Mouse (Mus musculus) embryo, embryonic 9.5 days (tissue): ENCODE measurements around the gene Gabra5.

Source experiments
- DNase-seq: peaks from one replicate; pipeline ENCODE4 v3.0.0-alpha.2; 2017; ENCODE audit errors: extremely low spot score

Gabra5 gene

GRCm38 (mm10) chr7:57509681-57510141 lies at the start of gene Gabra5:
Gene Gabra5, minus strand, starts transcription at chr7:57510059.
- DNase-seq: peak; percentile 74

- DNase-seq: peak; percentile 19
Observed at GRCm38 (mm10) chr7:57538565-57538964, 28.7 kb upstream of the Gabra5 start.

- DNase-seq: no peak
Observed at GRCm38 (mm10) chr7:57532676-57533075, 22.8 kb upstream of the Gabra5 start.

GRCm38 (mm10) chr7:57529954-57530353 lies 20.1 kb upstream of the Gabra5 start:
- DNase-seq: no peak

GRCm38 (mm10) chr7:57529451-57529850 lies 19.6 kb upstream of the Gabra5 start:
- DNase-seq: no peak

- DNase-seq: no peak
Observed at GRCm38 (mm10) chr7:57512955-57513354, 3.1 kb upstream of the Gabra5 start.

GRCm38 (mm10) chr7:57508860-57509632 lies 813 bp downstream of the Gabra5 start:
- peak; percentile 34 for DNase-seq

- DNase-seq: no peak
Observed at GRCm38 (mm10) chr7:57502809-57503208, 7.0 kb downstream of the Gabra5 start.

GRCm38 (mm10) chr7:57491795-57492194 lies 18.1 kb downstream of the Gabra5 start:
- no peak for DNase-seq

- no peak for DNase-seq
Observed at GRCm38 (mm10) chr7:57486907-57487306, 23.0 kb downstream of the Gabra5 start.

- no peak for DNase-seq
Observed at GRCm38 (mm10) chr7:57482896-57483295, 27.0 kb downstream of the Gabra5 start.

- peak; percentile 31 for DNase-seq
Observed at GRCm38 (mm10) chr7:57473811-57474525, 35.9 kb downstream of the Gabra5 start.

GRCm38 (mm10) chr7:57471316-57471715 lies 38.5 kb downstream of the Gabra5 start:
- no peak for DNase-seq

- DNase-seq: no peak
Observed at GRCm38 (mm10) chr7:57460354-57460753, 49.5 kb downstream of the Gabra5 start.

GRCm38 (mm10) chr7:57448239-57448638 lies 61.6 kb downstream of the Gabra5 start:
- no peak for DNase-seq

GRCm38 (mm10) chr7:57422675-57423074 lies 87.2 kb downstream of the Gabra5 start:
- DNase-seq: no peak

GRCm38 (mm10) chr7:57421044-57421443 lies 88.8 kb downstream of the Gabra5 start:
- DNase-seq: no peak

- no peak for DNase-seq
Observed at GRCm38 (mm10) chr7:57419392-57419791, 90.5 kb downstream of the Gabra5 start, which contains the start of gene Gabrb3. Gene Gabrb3, plus strand, starts transcription at chr7:57419692.

GRCm38 (mm10) chr7:57412896-57413295 lies 97.0 kb downstream of the Gabra5 start:
- DNase-seq: no peak

- DNase-seq: no peak
Observed at GRCm38 (mm10) chr7:57411163-57411562, 98.7 kb downstream of the Gabra5 start.

- no peak for DNase-seq
Observed at GRCm38 (mm10) chr7:57393551-57393950, 116.3 kb downstream of the Gabra5 start.

- no peak for DNase-seq
Observed at GRCm38 (mm10) chr7:57390046-57390445, 119.8 kb downstream of the Gabra5 start.

GRCm38 (mm10) chr7:57387341-57387654 lies 122.6 kb downstream of the Gabra5 start:
- no peak for DNase-seq
